Mouse (Mus musculus) lung, postnatal 0 days (tissue): ENCODE data around the gene Eif3g.
A peak's percentile ranks its signal among the peaks of the same experiment; 100 is the strongest.

Experiments used
- CTCF ChIP-seq: IDR thresholded peaks from 2 replicates; pipeline ENCODE4 v1.5.1; 2016; ENCODE audit warnings: antibody characterized with exemption, mild to moderate bottlenecking
- EP300 ChIP-seq: IDR thresholded peaks from 2 replicates; pipeline ENCODE4 v1.6.1; 2016; ENCODE audit warnings: antibody characterized with exemption, mild to moderate bottlenecking, control low read depth

GRCm38 (mm10) chr9:20916160-20916559 is 17.7 kb upstream of the Eif3g start:
- TF ChIP-seq CTCF, result peak; percentile 70
- no peak for TF ChIP-seq EP300
